Mouse (Mus musculus) mesoderm, embryonic 11.5 days (tissue): ENCODE data around the gene Sema3f.

ENCODE experiments used
- DNase-seq: peaks from one replicate; pipeline ENCODE4 v3.0.0-alpha.2; 2012; ENCODE audit warnings: low read depth, low spot score

The Sema3f gene

GRCm38 (mm10) chr9:107715632-107716031 is 5.4 kb upstream of the Sema3f start:
- no peak for DNase-seq

- DNase-seq, result no peak
These were observed 4.1 kb upstream of the Sema3f start for GRCm38 (mm10) chr9:107714221-107714952.

- no peak for DNase-seq
These were observed 1.1 kb downstream of the Sema3f start for GRCm38 (mm10) chr9:107709096-107709696.

- DNase-seq, result no peak
These were observed 1.7 kb downstream of the Sema3f start for GRCm38 (mm10) chr9:107708439-107709095.

- DNase-seq, result no peak
These were observed 2.4 kb downstream of the Sema3f start for GRCm38 (mm10) chr9:107707701-107708438.

GRCm38 (mm10) chr9:107706781-107707211 is 3.5 kb downstream of the Sema3f start:
- DNase-seq, result no peak

GRCm38 (mm10) chr9:107703337-107704122 is 6.7 kb downstream of the Sema3f start:
- DNase-seq, result no peak

GRCm38 (mm10) chr9:107702606-107703185 is 7.6 kb downstream of the Sema3f start:
- DNase-seq, result no peak

GRCm38 (mm10) chr9:107701594-107701993 is 8.7 kb downstream of the Sema3f start:
- no peak for DNase-seq

GRCm38 (mm10) chr9:107700114-107700571 is 10.1 kb downstream of the Sema3f start:
- no peak for DNase-seq

GRCm38 (mm10) chr9:107699376-107699980 is 10.8 kb downstream of the Sema3f start:
- peak; percentile 83 for DNase-seq

GRCm38 (mm10) chr9:107698611-107699190 is 11.6 kb downstream of the Sema3f start:
- DNase-seq, result no peak

GRCm38 (mm10) chr9:107697811-107698521 is 12.3 kb downstream of the Sema3f start:
- DNase-seq, result no peak

- no peak for DNase-seq
These were observed 13.2 kb downstream of the Sema3f start for GRCm38 (mm10) chr9:107696845-107697610.

- DNase-seq, result no peak
These were observed 14.2 kb downstream of the Sema3f start for GRCm38 (mm10) chr9:107696106-107696479.

GRCm38 (mm10) chr9:107695441-107696105 is 14.7 kb downstream of the Sema3f start:
- no peak for DNase-seq

- DNase-seq, result no peak
These were observed 15.6 kb downstream of the Sema3f start for GRCm38 (mm10) chr9:107694627-107695026.

- DNase-seq, result no peak
These were observed 16.8 kb downstream of the Sema3f start for GRCm38 (mm10) chr9:107693433-107693987.
